Mouse (Mus musculus): ENCODE measurements at regions not wholly inside any gene's neighbourhood (a gene's known extent, or its start where the extent isn't known, plus 50 kb on each side); places are given as distances from the start of the nearest gene placed in this dataset.

DNA sequence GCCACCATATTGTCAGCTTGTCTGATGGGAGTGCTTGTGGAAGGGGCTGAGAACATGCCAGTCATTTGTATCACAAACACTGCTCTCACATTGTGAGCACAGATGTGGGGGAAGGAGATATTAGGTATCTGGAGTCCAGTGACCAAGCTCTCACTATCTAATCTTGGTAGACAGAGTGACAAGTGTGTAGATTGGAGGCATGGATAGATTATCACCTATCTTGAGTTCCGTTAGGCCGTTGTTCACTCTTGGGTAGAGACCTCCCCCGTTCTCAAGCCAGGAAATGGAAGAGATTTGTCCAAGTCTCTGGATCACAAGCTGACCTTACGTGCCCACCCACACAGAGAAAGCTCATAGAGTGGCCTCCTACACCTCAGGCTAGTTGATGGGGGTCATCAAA, 99.1 kb upstream of the Id2 start:
- no peak for DNase-seq (ENCODE audit: extremely low read depth)
- in situ Hi-C loops (cut with MboI; ENCODE audit: low pct_ligation_motif_present, low pct_unique_long_range_greater_than_20kb, low sequenced_read_pairs) = no loop called here
- peaks cover 3 to 16% of the 10 kb centered on the region in 2 experiments; a peak in 3 of 4 replicates for H3K4me1 ChIP-seq (ENCODE audit: control insufficient read depth in 1 of 2, insufficient read depth in 2 of 2)
- dilution Hi-C loops (cut with MboI; ENCODE audit: extremely low pct_ligation_motif_present, extremely low pct_unique_long_range_greater_than_20kb, low sequenced_read_pairs) = no loop called here
- H3K79me2 ChIP-seq (replicated peaks; ENCODE audit: control insufficient read depth, extremely low read depth, insufficient read depth, poor library complexity, severe bottlenecking) = no peaks in the 10 kb centered on the region
- no peak overlapping the region for H3K4me3 ChIP-seq (replicated peaks in 1 of 3; ENCODE audit: low read depth in 2 of 3, low read length in 2 of 3, poor library complexity in 1 of 3)
- peaks cover 7% of the 10 kb centered on the region for H3K9me3 ChIP-seq (replicated peaks; ENCODE audit: low read length)
- no peak overlapping the region for H3K4me2 ChIP-seq (ENCODE audit: insufficient read depth, low read depth, poor library complexity, severe bottlenecking)
- H3K9ac ChIP-seq (ENCODE audit: insufficient read depth, low read depth) = no peak overlapping the region
- H3K27ac ChIP-seq (ENCODE audit: insufficient read depth, low read depth) = no peak overlapping the region
- TF ChIP-seq ZMIZ1 (IDR thresholded peaks at IDR 0.05; ENCODE audit: low read depth, low read length) (no peak), IRF4 (IDR thresholded peaks at IDR 0.05; ENCODE audit: low read depth, low read length) (no peak), GABPA (IDR thresholded peaks at IDR 0.05; ENCODE audit: insufficient replicate concordance, low read depth, low read length) (no peak), ETS1 (conservative IDR thresholded peaks at IDR 0.05; ENCODE audit: low read depth, low read length) (no peak), UBTF (IDR thresholded peaks at IDR 0.05; ENCODE audit: low read depth, low read length) (no peak), CHD2 (IDR thresholded peaks at IDR 0.05; ENCODE audit: low read length) (no peak), ZC3H11A (IDR thresholded peaks at IDR 0.05; ENCODE audit: low read depth, low read length) (no peak), SMC3 (IDR thresholded peaks at IDR 0.05; ENCODE audit: low read depth, low read length) (no peak), MAFK (IDR thresholded peaks at IDR 0.05; ENCODE audit: insufficient replicate concordance, low read length) (no peak), JUN (IDR thresholded peaks at IDR 0.05; ENCODE audit: insufficient read depth, low read depth, low read length) (no peak), MYC (IDR thresholded peaks at IDR 0.05; ENCODE audit: low read depth, low read length) (no peak), CTCF (conservative IDR thresholded peaks at IDR 0.05 in 1 of 2, IDR thresholded peaks at IDR 0.05 in 1 of 2; ENCODE audit: low read depth in 2 of 2, low read length in 2 of 2) (no peak), CHD1 (IDR thresholded peaks at IDR 0.05; ENCODE audit: low read depth, low read length) (no peak), USF1 (IDR thresholded peaks at IDR 0.05; ENCODE audit: low read depth, low read length) (no peak), POLR2AphosphoS2 (IDR thresholded peaks at IDR 0.05; ENCODE audit: low read depth, low read length) (no peak), PAX5 (IDR thresholded peaks at IDR 0.05; ENCODE audit: low read length) (no peak), SIN3A (IDR thresholded peaks at IDR 0.05; ENCODE audit: low read length) (no peak), POLR2A (IDR thresholded peaks at IDR 0.05; ENCODE audit: low read depth, low read length) (no peak), NRF1 (IDR thresholded peaks at IDR 0.05; ENCODE audit: low read depth, low read length) (no peak), MAX (IDR thresholded peaks at IDR 0.05; ENCODE audit: low read length) (no peak)
- no peaks in the 10 kb centered on the region for H3K36me3 ChIP-seq (replicated peaks in 1 of 2; ENCODE audit: control insufficient read depth in 1 of 2, insufficient read depth in 1 of 2, low read length in 1 of 2)
- peaks cover 36% of the 10 kb centered on the region for H3K27me3 ChIP-seq (replicated peaks)

DNA sequence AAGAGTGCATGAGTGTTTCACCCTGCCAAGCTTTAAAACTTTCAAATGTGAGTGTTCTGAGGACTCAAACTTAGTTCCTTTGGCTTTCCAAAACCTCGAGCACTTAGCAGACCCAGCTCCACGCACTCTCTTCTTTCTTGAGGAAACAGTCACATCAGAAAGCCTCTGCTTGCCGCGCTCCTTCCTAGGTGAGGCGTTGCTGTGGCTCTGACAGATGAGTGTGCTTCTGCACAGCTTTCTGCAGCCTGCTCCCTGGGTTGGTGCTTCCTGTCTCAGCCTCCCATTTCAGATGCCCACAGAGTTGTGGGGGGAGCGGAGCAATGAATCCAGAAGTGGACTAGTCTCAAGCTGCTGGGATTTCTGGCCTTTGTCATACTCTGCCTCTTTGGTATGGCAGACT, 95.3 kb upstream of the Id2 start:
- peaks cover 22 to 42% of the 10 kb centered on the region in 2 experiments for H3K4me1 ChIP-seq (ENCODE audit: control insufficient read depth in 1 of 2, insufficient read depth in 2 of 2)
- no peak overlapping the region for H3K4me2 ChIP-seq (ENCODE audit: insufficient read depth, low read depth, poor library complexity, severe bottlenecking)
- H3K79me2 ChIP-seq (replicated peaks; ENCODE audit: control insufficient read depth, extremely low read depth, insufficient read depth, poor library complexity, severe bottlenecking) = no peaks in the 10 kb centered on the region
- H3K9me3 ChIP-seq (replicated peaks; ENCODE audit: low read length) = peaks cover 7% of the 10 kb centered on the region
- H3K4me3 ChIP-seq (replicated peaks in 1 of 3; ENCODE audit: low read depth in 2 of 3, low read length in 2 of 3, poor library complexity in 1 of 3) = no peak overlapping the region
- H3K36me3 ChIP-seq (replicated peaks in 1 of 2; ENCODE audit: control insufficient read depth in 1 of 2, insufficient read depth in 1 of 2, low read length in 1 of 2) = no peaks in the 10 kb centered on the region
- H3K27me3 ChIP-seq (replicated peaks) = peaks cover 27% of the 10 kb centered on the region
- dilution Hi-C loops (cut with MboI; ENCODE audit: extremely low pct_ligation_motif_present, extremely low pct_unique_long_range_greater_than_20kb, low sequenced_read_pairs) (no loop called here), in situ Hi-C loops (cut with MboI; ENCODE audit: low pct_ligation_motif_present, low pct_unique_long_range_greater_than_20kb, low sequenced_read_pairs) (no loop called here)
- no peak for DNase-seq (ENCODE audit: extremely low read depth)
- H3K9ac ChIP-seq (ENCODE audit: insufficient read depth, low read depth) = no peak overlapping the region
- no peak for TF ChIP-seq ZKSCAN1 (IDR thresholded peaks at IDR 0.05; ENCODE audit: borderline replicate concordance, low read depth, low read length)
- TF ChIP-seq UBTF (IDR thresholded peaks at IDR 0.05; ENCODE audit: low read depth, low read length) = no peak
- H3K27ac ChIP-seq (ENCODE audit: insufficient read depth, low read depth) = no peak overlapping the region
